Mouse (Mus musculus) limb, embryonic 12.5 days (tissue): ENCODE results near the gene Pcbp4. TPM values are rescaled to one million over a fixed set of nuclear protein-coding genes. Genes with fewer than 3 reads are reported as not detected.

Experiments used
- ATAC-seq: fragments of 200-750 bp; cut with Nextera tagmentation; 2 replicates; pipeline ENCODE4 v1.8.0; 2017; ENCODE audit warnings: low read depth, moderate TSS enrichment; ENCODE audit not compliant: insufficient number of reproducible peaks, insufficient read depth, low FRiP score, low TSS enrichment
- H3K27ac ChIP-seq: fragments of 300-500 bp; sonication (generic); 2 replicates; pipeline ENCODE4 v1.5.1; 2016; ENCODE audit warnings: mild to moderate bottlenecking, moderate library complexity
- H3K27me3 ChIP-seq: fragments of 300-500 bp; sonication (generic); 2 replicates; pipeline ENCODE4 v1.6.1; 2016; ENCODE audit warnings: mild to moderate bottlenecking, moderate library complexity
- H3K36me3 ChIP-seq: fragments of 300-500 bp; sonication (generic); 2 replicates; pipeline ENCODE4 v1.6.1; 2016; ENCODE audit warnings: mild to moderate bottlenecking, moderate library complexity
- H3K4me1 ChIP-seq: fragments of 300-500 bp; sonication (generic); replicated peaks from 2 replicates; pipeline ENCODE4 v1.6.1; 2016
- H3K4me2 ChIP-seq: fragments of 300-500 bp; sonication (generic); 2 replicates; pipeline ENCODE4 v1.6.1; 2016; ENCODE audit warnings: mild to moderate bottlenecking, moderate library complexity
- H3K4me3 ChIP-seq: fragments of 300-500 bp; sonication (generic); replicated peaks from 2 replicates; pipeline ENCODE4 v1.5.1; 2016; ENCODE audit warnings: mild to moderate bottlenecking
- H3K9ac ChIP-seq: fragments of 300-500 bp; sonication (generic); replicated peaks from 2 replicates; pipeline ENCODE4 v1.6.1; 2016; ENCODE audit warnings: mild to moderate bottlenecking, moderate library complexity
- H3K9me3 ChIP-seq: fragments of 300-500 bp; sonication (generic); 2 replicates; pipeline ENCODE4 v1.6.1; 2016; ENCODE audit warnings: mild to moderate bottlenecking, moderate library complexity
- WGBS: fragments of 180-500 bp; shearing (Covaris S2); methylation state at CpG from one replicate; pipeline ENCODE4 v1.1.7; 2016; 5-methylcytosine and 5-hydroxymethylcytosine counted together
- polyA plus RNA-seq: library from polyadenylated mRNA; unstranded; fragments of >200 nt; fragmentation: Nextera tagmentation; extraction: Ambion mirVana; gene quantifications from 2 replicates; pipeline ENCODE4 v1.2.1, GENCODE M21; 2016

Gene Pcbp4
- polyA plus RNA-seq, 1 experiment from 2014 or later = 172 TPM

GRCm38 (mm10) chr9:106417841-106418625 is 35.1 kb upstream of the Pcbp4 start:
- Histone ChIP-seq H3K27ac (peak overlapping the region; percentile 78), H3K4me1 (peaks cover 48% of the 10 kb centered on the region), H3K36me3 (no peaks in the 10 kb centered on the region), H3K4me3 (peak overlapping the region; percentile 22), H3K9me3 (no peaks in the 10 kb centered on the region), H3K9ac (peak overlapping the region; percentile 31), H3K27me3 (no peaks in the 10 kb centered on the region), H3K4me2 (peak overlapping the region; percentile 60)
- 14% methylated on average over 29 of the region's 29 CpGs for WGBS
- ATAC-seq = peak; percentile 54

GRCm38 (mm10) chr9:106420608-106421007 is 32.5 kb upstream of the Pcbp4 start:
- peak overlapping the region; percentile 9; the same call in 1 of the 2 replicates for H3K4me3 ChIP-seq
- H3K9ac ChIP-seq = peak overlapping the region; percentile 52
- peak overlapping the region; percentile 78 for H3K27ac ChIP-seq
- H3K27me3 ChIP-seq = no peaks in the 10 kb centered on the region
- H3K4me1 ChIP-seq = peaks cover 48% of the 10 kb centered on the region
- peak overlapping the region; percentile 47 for H3K4me2 ChIP-seq
- H3K36me3 ChIP-seq = no peaks in the 10 kb centered on the region
- 4% methylated on average over 2 of the region's 2 CpGs for WGBS
- H3K9me3 ChIP-seq = no peaks in the 10 kb centered on the region
- ATAC-seq = no peak

GRCm38 (mm10) chr9:106421033-106421864 is 31.8 kb upstream of the Pcbp4 start:
- Histone ChIP-seq H3K27me3 (no peaks in the 10 kb centered on the region), H3K4me3 (peak overlapping the region; percentile 9), H3K4me1 (peaks cover 53% of the 10 kb centered on the region), H3K36me3 (no peaks in the 10 kb centered on the region), H3K9me3 (no peaks in the 10 kb centered on the region), H3K27ac (peak overlapping the region; percentile 78), H3K4me2 (peak overlapping the region; percentile 47), H3K9ac (no peak overlapping the region; the same call in 1 of the 2 replicates)
- 0 out of 2 replicates have a peak, but pooled peaks have one; percentile 13 for ATAC-seq
- 7% methylated on average over 18 of the region's 18 CpGs for WGBS

DNA sequence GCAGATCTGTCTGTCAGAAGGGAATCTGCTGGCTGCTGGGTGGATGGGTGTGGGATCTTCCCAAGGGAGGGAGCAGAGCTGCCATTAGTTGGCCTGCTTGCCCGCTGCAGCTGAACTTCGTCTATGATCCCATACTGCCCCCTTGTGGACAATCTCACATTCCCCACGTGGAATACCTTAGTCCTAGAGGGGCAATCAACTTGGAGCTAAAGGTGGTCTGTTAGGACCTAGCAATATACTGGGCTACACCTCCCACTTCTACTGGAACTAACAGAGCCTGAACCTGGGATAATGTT is 31.3 kb upstream of the Pcbp4 start:
- ATAC-seq = peak; percentile 70
- H3K9ac ChIP-seq = no peak overlapping the region
- H3K4me2 ChIP-seq = peak overlapping the region; percentile 47
- no peak overlapping the region; the same call in 1 of the 2 replicates for H3K4me3 ChIP-seq
- H3K9me3 ChIP-seq = no peaks in the 10 kb centered on the region
- no peaks in the 10 kb centered on the region for H3K36me3 ChIP-seq
- WGBS = 0% methylated on average over 3 of the region's 3 CpGs
- H3K27me3 ChIP-seq = no peaks in the 10 kb centered on the region
- H3K27ac ChIP-seq = 0 out of 2 replicates have a peak overlapping the region, but pooled peaks have one; percentile 78
- peaks cover 52% of the 10 kb centered on the region for H3K4me1 ChIP-seq

- 27% methylated on average over 11 of the region's 11 CpGs for WGBS
- Histone ChIP-seq H3K36me3 (peaks cover 33% of the 10 kb centered on the region), H3K27ac (peak overlapping the region; percentile 96), H3K4me2 (peak overlapping the region; percentile 84), H3K27me3 (no peaks in the 10 kb centered on the region), H3K9me3 (no peaks in the 10 kb centered on the region), H3K4me1 (peaks cover 12% of the 10 kb centered on the region), H3K4me3 (peak overlapping the region; percentile 89), H3K9ac (peak overlapping the region; percentile 97)
- ATAC-seq = no peak; the same call in 1 of the 2 replicates
Measured at GRCm38 (mm10) chr9:106428719-106429220, 24.3 kb upstream of the Pcbp4 start.

- peaks cover 39% of the 10 kb centered on the region for H3K36me3 ChIP-seq
- peak within 1 kb of the TSS; percentile 89 for H3K4me3 ChIP-seq
- H3K4me2 ChIP-seq = peak within 1 kb of the TSS; percentile 84
- peaks cover 12% of the 10 kb centered on the region for H3K4me1 ChIP-seq
- under 1% methylated on average over 55 of the region's 55 CpGs for WGBS
- no peaks in the 10 kb centered on the region for H3K27me3 ChIP-seq
- H3K9ac ChIP-seq = peak within 1 kb of the TSS; percentile 97
- H3K9me3 ChIP-seq = no peaks in the 10 kb centered on the region
- ATAC-seq = peak; percentile 87
- H3K27ac ChIP-seq = peak within 1 kb of the TSS; percentile 96
Measured at GRCm38 (mm10) chr9:106429221-106430014, 23.7 kb upstream of the Pcbp4 start, which contains the start of gene Rpl29. Rpl29 (plus strand) TSS chr9:106429454.

GRCm38 (mm10) chr9:106430015-106430264 is 23.2 kb upstream of the Pcbp4 start:
- H3K27ac ChIP-seq = peak overlapping the region; percentile 96
- H3K9me3 ChIP-seq = no peaks in the 10 kb centered on the region
- ATAC-seq = no peak
- H3K4me3 ChIP-seq = peak overlapping the region; percentile 89
- H3K9ac ChIP-seq = peak overlapping the region; percentile 97
- peaks cover 44% of the 10 kb centered on the region for H3K36me3 ChIP-seq
- peak overlapping the region; percentile 84 for H3K4me2 ChIP-seq
- 2% methylated on average over 4 of the region's 4 CpGs for WGBS
- peaks cover 12% of the 10 kb centered on the region for H3K4me1 ChIP-seq
- H3K27me3 ChIP-seq = no peaks in the 10 kb centered on the region

DNA sequence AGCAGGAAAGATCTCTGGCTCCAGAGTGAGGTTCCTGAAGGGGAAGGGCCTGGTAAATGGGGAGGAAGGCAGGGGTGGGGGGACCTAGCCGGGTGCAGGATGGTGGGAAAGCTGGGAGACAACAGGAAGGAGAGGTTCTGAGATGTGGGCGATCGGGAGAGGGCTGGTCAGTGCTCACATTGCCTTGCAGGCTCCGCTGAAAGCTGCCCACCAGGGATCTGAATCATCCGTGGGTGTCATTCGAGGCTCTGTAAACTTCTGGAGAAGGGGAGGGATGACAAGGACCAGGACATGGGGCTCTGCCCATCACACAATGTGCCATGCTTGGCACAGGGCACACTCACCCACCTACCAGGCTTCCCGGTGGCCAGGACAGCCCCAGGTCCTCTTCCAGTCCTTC is 19.7 kb upstream of the Pcbp4 start:
- Histone ChIP-seq H3K4me3 (no peak overlapping the region), H3K9ac (no peak overlapping the region), H3K27ac (no peak overlapping the region), H3K9me3 (no peaks in the 10 kb centered on the region), H3K4me1 (peaks cover 18% of the 10 kb centered on the region), H3K27me3 (no peaks in the 10 kb centered on the region), H3K4me2 (no peak overlapping the region), H3K36me3 (peaks cover 45% of the 10 kb centered on the region)
- ATAC-seq = no peak
- 76% methylated on average over 7 of the region's 7 CpGs for WGBS

DNA sequence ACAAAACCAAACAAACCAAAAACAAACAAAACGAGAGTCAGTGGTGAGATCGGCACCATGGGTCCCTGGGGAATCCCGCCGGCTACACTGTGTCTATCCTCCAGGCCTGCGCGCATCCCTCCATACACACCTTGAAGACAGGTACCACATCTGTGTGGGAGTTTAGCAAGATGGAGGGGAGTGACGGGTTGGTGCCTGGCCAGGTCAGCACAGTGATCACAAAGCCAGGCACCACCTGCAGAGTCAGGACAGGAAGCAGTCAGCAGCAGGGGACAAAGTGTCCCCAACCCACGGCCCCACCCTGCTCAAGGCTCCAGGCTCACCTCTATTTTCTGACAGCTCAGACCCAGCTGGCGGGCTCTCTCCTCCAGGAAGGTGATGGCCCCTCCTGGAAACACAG is 16.5 kb upstream of the Pcbp4 start:
- Histone ChIP-seq H3K4me2 (no peak overlapping the region), H3K4me3 (no peak overlapping the region), H3K4me1 (peaks cover 17% of the 10 kb centered on the region), H3K36me3 (peaks cover 41% of the 10 kb centered on the region), H3K9ac (no peak overlapping the region), H3K9me3 (no peaks in the 10 kb centered on the region), H3K27ac (no peak overlapping the region), H3K27me3 (no peaks in the 10 kb centered on the region)
- 80% methylated on average over 9 of the region's 9 CpGs for WGBS
- no peak for ATAC-seq

DNA sequence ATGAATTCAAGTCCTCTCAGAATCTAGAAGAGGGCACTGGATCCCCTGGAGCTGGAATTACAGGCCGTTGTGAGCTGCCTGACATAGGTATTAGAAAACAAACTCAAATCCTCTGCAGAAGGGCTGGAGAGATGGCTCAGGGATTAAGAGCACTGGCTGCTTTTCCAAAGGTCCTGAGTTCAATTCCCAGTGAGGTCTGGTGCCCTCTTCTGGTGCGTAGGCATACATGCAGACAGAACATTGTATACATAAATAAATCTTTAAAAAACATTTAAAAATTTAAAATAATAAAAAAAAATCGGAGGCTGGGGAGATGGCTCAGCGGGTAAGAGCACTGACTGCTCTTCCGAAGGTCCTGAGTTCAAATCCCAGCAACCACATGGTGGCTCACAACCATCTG is 10.4 kb upstream of the Pcbp4 start:
- ATAC-seq = no peak
- WGBS = 77% methylated on average over 5 of the region's 5 CpGs
- no peak overlapping the region; the same call in 1 of the 2 replicates for H3K9ac ChIP-seq
- no peaks in the 10 kb centered on the region for H3K9me3 ChIP-seq
- H3K36me3 ChIP-seq = peaks cover 10% of the 10 kb centered on the region; the same call in 1 of the 2 replicates
- H3K27ac ChIP-seq = no peak overlapping the region
- peaks cover 21% of the 10 kb centered on the region for H3K4me1 ChIP-seq
- no peaks in the 10 kb centered on the region for H3K27me3 ChIP-seq
- H3K4me3 ChIP-seq = no peak overlapping the region
- H3K4me2 ChIP-seq = no peak overlapping the region
